Mouse (Mus musculus) frontal cortex, postnatal 36 days (tissue): ENCODE measurements around the gene Gm20388.

ENCODE experiments used
- DNase-seq, 2 experiments: peaks; one replicate each; pipeline ENCODE4 v3.0.0; 2022; ENCODE audit warnings: low spot score in 2 of 2

The Gm20388 gene

DNA sequence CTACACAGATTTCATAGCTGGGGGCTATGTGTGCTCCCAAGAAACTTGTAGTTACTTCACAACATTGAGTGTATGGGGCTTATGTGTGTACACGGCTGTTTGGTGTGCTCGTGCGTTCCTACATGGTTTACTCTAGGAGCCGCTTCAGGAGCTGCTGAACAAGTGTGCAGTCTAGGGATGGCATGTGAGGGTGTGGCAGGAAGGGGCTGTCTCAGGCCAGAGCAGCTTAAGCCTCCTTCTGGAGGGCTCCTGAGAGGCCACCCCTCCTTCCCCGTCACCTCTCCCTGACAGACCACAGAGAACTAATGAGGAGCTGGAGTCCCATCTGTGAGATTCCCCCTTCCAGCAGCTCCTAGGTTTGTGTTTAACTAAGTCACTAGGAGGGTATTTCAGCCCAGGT is 2077.3 kb downstream of the Gm20388 start:
- no peak for DNase-seq

- no peak for DNase-seq
These were observed 2080.0 kb downstream of the Gm20388 start for GRCm38 (mm10) chr8:121990506-121991255.

- no peak for DNase-seq
These were observed 2081.0 kb downstream of the Gm20388 start for GRCm38 (mm10) chr8:121991611-121992010.

- DNase-seq = no peak
These were observed 2082.3 kb downstream of the Gm20388 start for GRCm38 (mm10) chr8:121992911-121993310.

DNA sequence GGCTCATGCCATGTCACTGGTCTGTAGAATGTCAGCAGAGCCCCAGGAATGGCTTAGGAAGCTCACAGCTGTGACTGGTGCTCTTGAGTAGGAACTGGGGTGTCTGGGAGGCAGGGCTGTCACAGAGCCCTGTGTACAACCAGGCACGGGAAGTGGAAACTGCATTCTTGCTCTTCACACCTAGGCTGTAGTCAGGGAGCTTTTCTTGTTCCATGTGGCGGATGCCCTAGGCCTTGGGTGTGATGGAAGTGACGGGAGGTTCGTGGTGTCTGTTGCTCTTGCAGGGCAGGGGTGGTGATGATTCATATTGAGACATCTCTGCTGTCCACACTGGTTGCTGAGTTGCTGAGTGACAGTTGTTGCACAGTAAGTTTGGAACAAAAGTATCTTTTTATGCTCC is 2084.5 kb downstream of the Gm20388 start:
- no peak for DNase-seq

- no peak for DNase-seq
These were observed 2085.3 kb downstream of the Gm20388 start for GRCm38 (mm10) chr8:121995895-121996294.

DNA sequence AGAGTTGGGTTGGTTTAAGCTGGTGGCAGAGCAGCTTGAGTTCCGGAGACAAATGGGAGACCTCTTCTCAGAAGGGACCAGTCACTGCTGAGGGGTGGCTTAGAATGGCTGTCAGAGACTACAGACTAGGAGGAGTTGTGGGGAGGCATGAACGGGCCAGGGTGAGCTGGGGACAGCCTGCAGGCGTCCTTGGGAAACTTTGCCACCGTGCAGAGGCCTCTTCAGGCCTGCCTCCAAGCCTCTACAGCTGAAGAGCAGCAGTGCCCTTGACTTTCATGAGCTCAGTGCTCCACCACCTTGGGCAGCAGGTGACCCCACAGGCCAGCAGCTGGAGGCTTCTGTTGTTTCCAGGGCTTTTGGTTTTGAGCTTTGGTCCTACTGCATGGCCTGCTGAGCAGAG is 2088.0 kb downstream of the Gm20388 start:
- no peak for DNase-seq

DNA sequence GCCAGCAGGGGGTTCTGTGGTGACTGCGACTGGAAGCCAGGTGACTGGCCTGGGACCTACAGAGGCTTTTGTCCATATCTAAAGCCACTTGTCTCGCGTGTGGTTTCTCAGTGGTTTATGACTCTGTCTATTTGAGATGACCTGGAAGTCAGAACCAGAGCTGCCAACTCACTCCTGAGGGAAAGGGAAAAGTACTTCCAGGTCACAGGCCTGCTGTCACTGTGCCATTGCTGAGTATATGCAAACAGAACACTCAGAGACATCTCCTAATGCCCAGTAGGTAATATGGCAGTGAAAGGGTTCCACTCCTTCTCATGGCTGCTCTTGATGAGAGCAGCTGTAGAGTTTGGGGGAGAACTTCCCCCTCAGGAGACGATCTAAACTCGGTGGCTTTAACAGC is 2088.6 kb downstream of the Gm20388 start:
- no peak for DNase-seq

- DNase-seq = no peak
These were observed 2090.9 kb downstream of the Gm20388 start for GRCm38 (mm10) chr8:122001339-122002115.

GRCm38 (mm10) chr8:122003646-122004045 is 2093.0 kb downstream of the Gm20388 start:
- no peak for DNase-seq

- no peak for DNase-seq
These were observed 2093.5 kb downstream of the Gm20388 start for GRCm38 (mm10) chr8:122004131-122004530.

DNA sequence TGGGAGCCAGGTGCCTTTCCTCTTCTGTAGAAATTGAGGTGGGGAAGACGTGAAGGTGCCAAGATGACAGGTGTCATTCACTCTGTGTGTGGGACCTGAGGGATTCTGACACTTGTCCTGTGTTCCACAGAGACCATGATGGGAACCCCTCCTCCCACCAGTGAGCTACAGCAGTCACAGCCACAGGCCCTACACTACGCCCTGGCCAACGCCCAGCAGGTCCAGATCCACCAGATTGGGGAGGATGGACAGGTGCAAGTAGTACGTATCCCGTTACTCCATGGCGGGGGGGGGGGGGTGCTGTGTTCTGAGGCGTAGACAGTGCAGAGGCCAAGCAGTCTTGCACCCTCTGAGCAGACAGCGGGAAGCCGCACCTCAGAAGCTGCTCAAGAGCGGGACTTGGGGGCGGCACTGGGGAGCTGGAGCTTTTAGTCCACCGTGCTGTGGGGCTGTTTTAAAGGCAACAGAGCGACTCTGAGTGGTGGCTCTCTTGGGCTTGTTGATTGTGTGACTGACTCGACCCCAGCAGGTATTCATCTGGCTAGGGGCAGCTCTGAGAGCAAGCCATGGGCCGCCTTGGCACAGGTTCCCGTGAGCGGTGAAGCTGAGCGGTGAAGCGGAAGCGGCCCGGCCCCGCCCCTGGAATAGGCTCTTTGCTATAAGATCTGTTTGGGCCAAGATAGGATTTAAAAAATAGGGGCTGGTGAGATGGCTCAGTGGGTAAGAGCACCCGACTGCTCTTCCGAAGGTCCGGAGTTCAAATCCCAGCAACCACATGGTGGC is 2095.0 kb downstream of the Gm20388 start:
- no peak for DNase-seq

DNA sequence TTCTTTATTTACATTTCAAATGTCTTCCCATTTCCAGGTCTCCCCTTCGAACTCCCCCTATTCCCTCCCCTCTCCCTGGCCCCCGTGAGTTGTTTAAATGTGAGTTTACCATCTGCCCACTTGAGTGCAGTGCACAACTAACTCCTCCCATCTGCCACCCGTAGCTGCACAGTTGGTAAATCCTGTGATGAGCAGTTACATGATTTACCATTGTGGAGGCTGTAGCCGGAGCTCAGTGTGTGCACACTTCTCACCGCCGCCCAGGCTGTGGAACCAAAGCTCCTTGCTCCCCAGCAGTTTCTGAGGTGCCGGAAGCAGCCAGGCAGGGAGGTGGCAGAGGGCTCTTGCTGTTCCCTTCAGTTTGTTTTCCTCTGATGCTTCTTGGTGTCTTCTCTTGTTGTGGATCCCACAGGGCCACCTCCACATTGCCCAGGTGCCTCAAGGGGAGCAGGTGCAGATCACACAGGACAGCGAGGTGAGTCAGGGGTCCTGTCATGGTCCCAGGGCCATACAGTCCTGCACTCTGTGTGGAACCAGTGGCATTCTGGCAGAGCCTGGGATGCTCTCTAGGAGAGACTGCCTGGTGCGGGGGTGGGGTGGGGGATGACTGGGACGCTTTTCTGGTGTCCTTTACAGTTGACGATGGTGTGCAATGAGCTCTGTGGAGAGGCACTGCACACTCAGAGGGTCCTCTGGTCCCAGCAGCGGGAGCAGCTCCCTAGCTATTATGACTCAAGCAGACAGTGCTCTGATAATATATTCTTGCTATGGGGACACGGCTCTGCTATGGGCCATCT is 2096.2 kb downstream of the Gm20388 start:
- DNase-seq = peak; percentile 55 to 59

GRCm38 (mm10) chr8:122008395-122008794 is 2097.8 kb downstream of the Gm20388 start:
- no peak for DNase-seq

DNA sequence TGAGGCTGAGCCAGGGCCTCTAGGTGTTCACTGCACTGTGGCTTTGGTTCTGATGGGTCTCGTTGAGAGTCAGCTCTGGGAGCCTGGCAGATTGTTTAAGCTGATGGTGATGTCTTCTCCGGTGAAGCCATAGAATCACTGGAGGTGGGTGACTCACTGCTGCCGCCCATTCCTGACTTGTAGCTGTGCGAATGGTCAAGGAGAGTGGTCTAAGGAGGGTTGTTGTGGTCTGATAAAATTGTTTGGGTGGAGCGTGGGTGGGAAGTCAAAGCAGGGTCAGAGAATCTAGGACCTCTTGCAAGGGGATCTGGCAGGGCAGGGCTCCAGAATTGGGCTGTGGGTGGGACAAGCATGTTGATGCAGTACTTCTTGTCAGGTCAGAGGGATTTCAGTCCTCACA is 2100.0 kb downstream of the Gm20388 start:
- no peak for DNase-seq

DNA sequence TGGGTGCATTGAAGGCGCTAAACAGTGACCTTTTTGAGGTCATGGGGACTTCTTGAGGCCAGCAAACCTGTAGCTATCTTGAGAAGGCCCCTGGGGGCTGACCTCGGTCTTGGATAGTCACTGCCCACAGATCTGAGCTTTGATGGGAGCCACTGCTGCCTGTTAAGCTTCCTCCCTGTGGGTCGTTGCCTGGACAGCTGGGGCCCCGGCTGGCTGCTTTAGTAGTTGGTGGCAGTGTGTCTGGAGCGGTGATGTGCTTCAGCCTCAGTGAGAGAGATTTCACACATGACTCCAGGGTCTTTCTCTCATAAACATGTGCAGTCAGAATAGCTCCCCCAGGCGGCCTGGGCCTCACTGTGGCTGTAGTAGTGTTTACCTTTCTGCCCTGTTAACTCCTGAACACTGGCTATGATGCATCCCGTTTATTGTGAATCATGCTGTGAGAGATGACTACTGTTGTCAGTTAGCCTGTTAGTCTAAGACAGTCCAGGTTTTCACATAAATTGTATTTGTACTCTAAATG is 2100.5 kb downstream of the Gm20388 start:
- DNase-seq = no peak

DNA sequence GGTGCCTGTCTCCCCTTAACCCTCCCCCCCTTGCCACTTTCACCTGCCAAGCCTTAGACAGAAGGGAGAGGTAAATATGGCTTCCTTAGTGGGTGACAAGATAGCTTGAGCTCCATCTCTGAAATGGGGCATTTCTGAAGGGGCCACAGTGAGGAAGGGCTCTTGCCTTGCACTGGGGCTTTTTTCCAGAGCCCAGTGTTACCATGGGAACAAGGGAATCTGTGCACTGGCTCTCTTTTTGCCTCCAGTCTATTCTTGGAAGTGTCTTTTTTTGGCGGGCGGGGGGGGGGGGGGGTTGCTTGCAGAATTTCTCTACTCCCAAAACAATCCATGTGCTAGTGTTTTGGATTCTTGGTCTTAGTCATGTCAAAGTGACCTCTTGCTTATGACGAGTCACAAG is 2104.0 kb downstream of the Gm20388 start:
- DNase-seq = no peak

- DNase-seq = peak; percentile 41 to 55
These were observed 2107.6 kb downstream of the Gm20388 start for GRCm38 (mm10) chr8:122018046-122018831.

DNA sequence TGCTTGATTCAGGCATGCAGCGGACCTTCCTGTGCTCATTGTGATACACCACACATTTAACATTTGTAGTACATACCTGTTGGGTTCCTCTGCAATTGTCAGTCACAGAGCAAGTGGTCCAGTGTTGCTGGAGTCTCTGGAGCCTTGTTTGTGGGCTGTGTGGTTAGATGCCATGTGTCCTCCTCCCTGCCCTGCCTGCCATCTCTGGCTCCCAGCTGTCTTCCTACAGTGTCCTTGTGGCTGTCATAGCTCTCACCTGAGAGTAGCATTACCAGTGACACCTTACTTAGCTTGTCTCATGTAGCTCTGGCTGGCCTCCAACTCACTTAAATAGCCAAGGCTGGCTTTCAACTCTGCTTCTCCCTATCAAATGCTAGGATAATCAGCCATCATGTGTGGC is 2108.5 kb downstream of the Gm20388 start:
- DNase-seq = no peak

DNA sequence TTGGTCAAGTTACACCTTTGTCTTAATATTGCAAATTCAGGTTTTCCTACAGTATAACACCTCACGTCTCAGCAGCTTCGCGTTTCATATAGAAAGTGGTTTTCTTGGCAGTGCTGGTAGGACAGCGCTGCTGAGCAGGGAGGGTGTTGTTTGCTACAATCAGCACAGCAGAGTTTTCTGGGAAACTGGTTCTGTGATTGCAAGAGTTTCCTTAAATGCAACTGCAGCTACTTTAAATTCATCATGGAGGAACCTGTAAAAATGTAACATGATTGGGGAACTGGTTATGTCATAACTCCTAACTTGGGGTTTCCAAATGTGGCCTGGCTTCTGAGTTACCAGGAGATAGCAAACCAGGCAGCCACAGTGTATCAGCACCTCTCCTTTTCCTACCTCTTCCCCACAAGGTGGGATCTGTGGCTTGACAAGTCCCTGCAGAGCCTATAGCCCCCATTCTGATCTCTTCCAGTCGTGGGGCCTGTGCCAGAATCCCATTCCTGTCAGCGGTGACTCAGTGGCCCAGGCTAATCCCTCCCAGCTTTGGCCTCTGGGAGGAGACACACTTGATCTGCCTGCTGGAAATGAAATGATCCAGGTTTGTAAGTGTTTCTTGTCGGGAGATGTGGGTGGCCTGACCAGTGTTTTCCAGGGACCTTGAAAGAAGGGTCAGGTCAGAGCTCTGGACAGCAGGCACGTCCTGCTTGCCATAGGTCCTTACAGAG is 2109.6 kb downstream of the Gm20388 start:
- no peak for DNase-seq
